Mouse (Mus musculus): Measurements from ENCODE around the gene Erf. TPM values are rescaled to one million over a fixed set of nuclear protein-coding genes. Genes with fewer than 3 reads are reported as not detected.

Gene Erf
- polyA plus RNA-seq, 1 experiment from 2014 or later: 28.6 TPM

DNA sequence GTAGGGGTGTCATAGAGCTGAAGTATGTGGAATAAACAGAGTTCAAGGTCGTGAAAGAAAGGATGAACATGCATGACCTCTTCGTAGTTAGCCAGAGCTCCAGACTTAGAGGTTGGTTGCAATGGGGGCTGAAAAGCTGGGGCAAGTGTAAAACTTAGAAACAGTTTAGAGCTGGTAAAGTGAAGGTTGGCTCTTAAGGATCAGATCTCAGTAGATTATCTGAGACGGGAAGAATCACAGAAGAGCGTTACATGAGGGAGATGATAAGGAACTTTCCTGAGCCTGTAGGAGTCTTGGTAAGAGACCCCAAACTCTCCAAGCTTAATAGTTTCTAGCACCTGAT is 27.4 kb upstream of the Erf start:
- Histone ChIP-seq H3K4me3 (ENCODE audit: low read depth, low read length) (peak overlapping the region; percentile 56), H3K9ac (ENCODE audit: low read length) (peak overlapping the region; percentile 18; the same call in 1 of the 2 replicates), H3K27ac (replicated peaks; ENCODE audit: low read depth, low read length) (peak overlapping the region; percentile 97), H3K9me3 (ENCODE audit: control insufficient read depth, low read length) (no peaks in the 10 kb centered on the region), H3K27me3 (ENCODE audit: control insufficient read depth, insufficient read depth, low read length) (no peaks in the 10 kb centered on the region), H3K4me2 (ENCODE audit: low read depth, severe bottlenecking) (peak overlapping the region; percentile 88), H3K36me3 (ENCODE audit: control insufficient read depth, insufficient read depth, low read length) (peaks cover 2% of the 10 kb centered on the region; the same call in 1 of the 2 replicates), H3K4me1 (ENCODE audit: control insufficient read depth, insufficient read depth, low read length) (peaks cover 33% of the 10 kb centered on the region)
- 15% methylated on average over 4 of the region's 4 CpGs for WGBS
- no peak for ATAC-seq (ENCODE audit: insufficient number of reproducible peaks, low FRiP score, low TSS enrichment, low read depth)
- no peak for DNase-seq (ENCODE audit: low spot score)

DNA sequence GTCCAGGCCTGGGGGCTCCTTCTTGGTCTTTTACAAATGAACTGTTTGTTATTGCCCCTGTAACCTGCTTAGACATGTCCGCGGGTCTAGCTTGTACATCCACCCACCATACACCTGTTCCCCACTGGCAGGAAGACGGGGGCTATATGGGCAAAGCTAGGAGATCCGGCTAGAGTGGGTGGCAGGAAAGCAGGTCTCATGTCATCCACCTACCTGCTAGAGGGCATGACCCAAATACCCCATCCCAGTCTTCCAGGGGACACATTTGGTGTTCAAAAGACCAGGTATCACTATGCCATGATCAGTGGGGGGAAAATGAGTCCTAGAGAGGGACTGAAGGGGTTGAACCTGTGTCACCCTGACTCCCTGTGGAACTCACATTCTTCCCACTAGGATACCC is 26.8 kb upstream of the Erf start:
- Histone ChIP-seq H3K9me3 (ENCODE audit: control insufficient read depth, low read length) (no peaks in the 10 kb centered on the region), H3K36me3 (ENCODE audit: control insufficient read depth, insufficient read depth, low read length) (peaks cover 6% of the 10 kb centered on the region), H3K27me3 (ENCODE audit: control insufficient read depth, insufficient read depth, low read length) (no peaks in the 10 kb centered on the region), H3K4me2 (ENCODE audit: low read depth, severe bottlenecking) (peak overlapping the region; percentile 88), H3K27ac (replicated peaks; ENCODE audit: low read depth, low read length) (no peak overlapping the region), H3K4me1 (ENCODE audit: control insufficient read depth, insufficient read depth, low read length) (peaks cover 33% of the 10 kb centered on the region), H3K4me3 (ENCODE audit: low read depth, low read length) (peak overlapping the region; percentile 56; the same call in 1 of the 2 replicates), H3K9ac (ENCODE audit: low read length) (no peak overlapping the region)
- 89% methylated on average over 4 of the region's 4 CpGs for WGBS
- ATAC-seq (ENCODE audit: insufficient number of reproducible peaks, low FRiP score, low TSS enrichment, low read depth) (no peak), DNase-seq (ENCODE audit: low spot score) (no peak)

DNA sequence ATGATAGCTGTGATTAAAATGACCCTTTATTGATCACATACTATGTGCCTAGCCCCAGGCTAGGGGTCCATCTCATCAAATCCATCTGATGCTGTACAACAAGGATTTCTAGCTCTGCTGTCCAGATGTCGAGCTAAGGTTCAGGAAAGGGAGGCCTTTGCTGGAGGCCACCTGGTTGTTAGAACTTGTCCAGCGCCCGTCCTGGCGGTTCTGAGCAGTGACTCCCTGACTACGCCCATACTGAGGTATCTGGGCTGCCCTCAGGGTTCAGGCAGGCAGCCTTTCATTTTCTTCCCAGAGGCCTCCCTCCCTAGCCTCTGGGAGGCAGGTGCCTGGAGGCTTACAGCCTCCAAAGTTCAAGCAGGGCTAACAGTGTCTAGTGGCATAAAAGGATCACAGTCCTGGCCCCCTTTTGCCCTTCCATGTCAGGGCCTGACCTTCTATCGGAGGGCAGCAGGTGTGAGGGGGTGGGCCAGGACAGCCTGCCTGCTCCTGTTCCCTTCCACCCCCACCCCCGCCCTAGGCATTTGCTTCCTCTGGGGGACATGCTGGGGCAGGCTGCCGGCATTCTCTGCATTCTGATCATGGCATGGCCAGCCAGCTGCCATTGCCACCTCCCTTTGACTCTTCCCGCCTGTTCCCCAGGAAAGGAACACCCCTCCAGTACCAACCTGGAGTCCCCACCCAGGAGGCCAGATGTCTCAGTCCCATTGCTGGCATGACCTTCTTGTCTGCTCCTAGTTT is 25.2 kb upstream of the Erf start:
- Histone ChIP-seq H3K4me3 (ENCODE audit: low read depth, low read length) (no peak overlapping the region), H3K4me1 (ENCODE audit: control insufficient read depth, insufficient read depth, low read length) (peaks cover 25% of the 10 kb centered on the region), H3K27me3 (ENCODE audit: control insufficient read depth, insufficient read depth, low read length) (no peaks in the 10 kb centered on the region), H3K27ac (replicated peaks; ENCODE audit: low read depth, low read length) (no peak overlapping the region), H3K4me2 (ENCODE audit: low read depth, severe bottlenecking) (no peak overlapping the region), H3K9me3 (ENCODE audit: control insufficient read depth, low read length) (no peaks in the 10 kb centered on the region), H3K9ac (ENCODE audit: low read length) (peak overlapping the region; percentile 45), H3K36me3 (ENCODE audit: control insufficient read depth, insufficient read depth, low read length) (peaks cover 14% of the 10 kb centered on the region)
- ATAC-seq (ENCODE audit: insufficient number of reproducible peaks, low FRiP score, low TSS enrichment, low read depth) (no peak), DNase-seq (ENCODE audit: low spot score) (no peak)
- 37% methylated on average over 9 of the region's 9 CpGs for WGBS

DNA sequence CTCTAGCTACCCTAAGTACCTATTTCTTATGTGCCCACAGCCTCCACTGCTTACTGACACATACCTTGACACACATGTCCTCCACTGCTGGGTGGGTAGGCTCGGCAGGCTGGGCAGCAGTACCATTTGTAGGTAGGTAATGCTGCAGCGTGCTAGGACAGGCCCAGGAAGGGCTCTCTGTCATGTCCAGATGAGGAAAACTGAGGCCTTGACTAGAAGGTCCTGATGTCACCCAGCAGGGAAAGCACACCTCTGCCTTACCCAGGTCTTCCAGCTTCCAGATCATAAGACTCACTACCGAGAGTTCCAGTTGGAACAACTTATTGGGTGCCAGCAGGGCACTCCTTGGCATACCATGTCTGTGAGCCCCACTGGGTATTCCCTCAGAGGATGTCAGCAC is 24.4 kb upstream of the Erf start:
- ATAC-seq (ENCODE audit: insufficient number of reproducible peaks, low FRiP score, low TSS enrichment, low read depth): no peak
- Histone ChIP-seq H3K4me1 (ENCODE audit: control insufficient read depth, insufficient read depth, low read length) (peaks cover 18% of the 10 kb centered on the region), H3K4me3 (ENCODE audit: low read depth, low read length) (no peak overlapping the region), H3K36me3 (ENCODE audit: control insufficient read depth, insufficient read depth, low read length) (peaks cover 14% of the 10 kb centered on the region), H3K27ac (replicated peaks; ENCODE audit: low read depth, low read length) (no peak overlapping the region), H3K9ac (ENCODE audit: low read length) (no peak overlapping the region; the same call in 1 of the 2 replicates), H3K4me2 (ENCODE audit: low read depth, severe bottlenecking) (no peak overlapping the region), H3K27me3 (ENCODE audit: control insufficient read depth, insufficient read depth, low read length) (no peaks in the 10 kb centered on the region), H3K9me3 (ENCODE audit: control insufficient read depth, low read length) (no peaks in the 10 kb centered on the region)
- WGBS: 85% methylated on average over 3 of the region's 3 CpGs
- DNase-seq (ENCODE audit: low spot score): no peak

DNA sequence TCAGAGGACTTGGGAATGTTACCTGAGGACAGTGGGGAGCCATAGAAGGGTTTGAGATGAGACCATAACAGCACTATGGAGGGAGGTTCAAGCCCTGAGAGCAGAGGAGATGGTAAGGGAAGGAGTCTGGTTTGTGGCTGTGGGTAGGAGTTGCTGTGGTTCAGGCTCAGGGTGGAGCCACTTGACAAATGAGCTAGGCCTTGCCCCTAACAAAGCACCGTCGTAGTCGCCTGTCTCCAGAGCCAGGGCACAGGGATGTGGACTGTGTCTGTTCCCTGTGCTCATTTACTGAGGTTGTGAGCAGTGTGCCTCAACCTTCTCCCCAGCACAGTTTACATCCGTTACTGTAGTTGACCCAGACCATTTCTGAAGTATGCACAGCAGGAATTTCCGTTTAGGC is 24.0 kb upstream of the Erf start:
- Histone ChIP-seq H3K27me3 (ENCODE audit: control insufficient read depth, insufficient read depth, low read length) (no peaks in the 10 kb centered on the region), H3K4me2 (ENCODE audit: low read depth, severe bottlenecking) (no peak overlapping the region), H3K27ac (replicated peaks; ENCODE audit: low read depth, low read length) (peak overlapping the region; percentile 30; the same call in 1 of the 2 replicates), H3K4me1 (ENCODE audit: control insufficient read depth, insufficient read depth, low read length) (peaks cover 16% of the 10 kb centered on the region), H3K9ac (ENCODE audit: low read length) (no peak overlapping the region; the same call in 1 of the 2 replicates), H3K4me3 (ENCODE audit: low read depth, low read length) (no peak overlapping the region), H3K9me3 (ENCODE audit: control insufficient read depth, low read length) (no peaks in the 10 kb centered on the region), H3K36me3 (ENCODE audit: control insufficient read depth, insufficient read depth, low read length) (peaks cover 14% of the 10 kb centered on the region)
- DNase-seq (ENCODE audit: low spot score): no peak
- no peak for ATAC-seq (ENCODE audit: insufficient number of reproducible peaks, low FRiP score, low TSS enrichment, low read depth)
- 38% methylated on average over 5 of the region's 5 CpGs for WGBS

DNA sequence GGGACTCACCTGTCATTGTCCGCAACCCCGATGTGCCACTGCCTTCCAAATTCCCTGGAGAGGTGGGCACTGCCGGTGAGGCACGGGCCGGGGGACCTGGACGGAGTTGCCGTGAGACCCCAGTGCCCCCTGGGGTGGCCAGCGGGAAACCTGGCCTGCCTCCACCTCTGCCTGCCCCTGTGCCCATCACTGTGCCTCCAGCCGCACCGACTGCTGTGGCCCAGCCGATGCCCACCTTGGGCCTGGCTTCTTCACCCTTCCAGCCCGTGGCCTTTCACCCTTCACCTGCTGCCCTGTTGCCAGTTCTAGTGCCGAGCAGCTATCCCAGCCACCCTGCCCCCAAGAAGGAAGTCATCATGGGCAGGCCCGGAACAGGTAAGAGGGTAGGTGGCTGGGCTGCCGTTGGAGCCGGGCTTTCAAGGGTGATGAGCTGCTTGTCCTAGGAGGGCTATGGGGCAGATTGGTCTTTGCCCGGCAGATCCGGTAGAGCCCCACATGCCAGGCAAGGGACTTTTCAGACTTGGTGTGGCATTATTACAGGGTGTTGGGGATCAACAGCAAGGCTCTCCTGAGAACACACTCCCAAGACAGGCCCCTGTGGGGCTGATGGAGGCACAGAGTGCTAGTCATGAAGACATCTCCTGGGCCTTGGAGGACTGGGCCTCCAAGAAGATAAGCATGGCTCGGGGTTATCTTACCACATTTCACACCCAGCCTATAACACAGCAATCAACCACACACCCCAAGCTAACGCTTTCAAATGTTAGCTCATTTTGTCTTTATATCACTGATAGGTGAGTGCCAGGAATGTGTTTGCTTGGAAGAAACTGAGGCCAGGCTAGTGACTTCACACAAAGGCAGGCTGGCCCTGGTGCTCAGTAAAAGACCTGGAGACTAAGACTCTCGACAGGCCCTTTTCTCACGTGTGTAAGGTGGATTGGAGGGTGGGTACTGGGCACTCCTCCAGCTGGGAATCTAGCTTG is 23.0 kb upstream of the Erf start:
- Histone ChIP-seq H3K9me3 (ENCODE audit: control insufficient read depth, low read length) (no peaks in the 10 kb centered on the region), H3K27me3 (ENCODE audit: control insufficient read depth, insufficient read depth, low read length) (no peaks in the 10 kb centered on the region), H3K27ac (replicated peaks; ENCODE audit: low read depth, low read length) (no peak overlapping the region), H3K4me3 (ENCODE audit: low read depth, low read length) (no peak overlapping the region), H3K9ac (ENCODE audit: low read length) (no peak overlapping the region), H3K36me3 (ENCODE audit: control insufficient read depth, insufficient read depth, low read length) (peaks cover 14% of the 10 kb centered on the region), H3K4me2 (ENCODE audit: low read depth, severe bottlenecking) (no peak overlapping the region), H3K4me1 (ENCODE audit: control insufficient read depth, insufficient read depth, low read length) (peaks cover 22% of the 10 kb centered on the region)
- DNase-seq (ENCODE audit: low spot score) (no peak), ATAC-seq (ENCODE audit: insufficient number of reproducible peaks, low FRiP score, low TSS enrichment, low read depth) (no peak)
- WGBS: 90% methylated on average over 22 of the region's 22 CpGs

DNA sequence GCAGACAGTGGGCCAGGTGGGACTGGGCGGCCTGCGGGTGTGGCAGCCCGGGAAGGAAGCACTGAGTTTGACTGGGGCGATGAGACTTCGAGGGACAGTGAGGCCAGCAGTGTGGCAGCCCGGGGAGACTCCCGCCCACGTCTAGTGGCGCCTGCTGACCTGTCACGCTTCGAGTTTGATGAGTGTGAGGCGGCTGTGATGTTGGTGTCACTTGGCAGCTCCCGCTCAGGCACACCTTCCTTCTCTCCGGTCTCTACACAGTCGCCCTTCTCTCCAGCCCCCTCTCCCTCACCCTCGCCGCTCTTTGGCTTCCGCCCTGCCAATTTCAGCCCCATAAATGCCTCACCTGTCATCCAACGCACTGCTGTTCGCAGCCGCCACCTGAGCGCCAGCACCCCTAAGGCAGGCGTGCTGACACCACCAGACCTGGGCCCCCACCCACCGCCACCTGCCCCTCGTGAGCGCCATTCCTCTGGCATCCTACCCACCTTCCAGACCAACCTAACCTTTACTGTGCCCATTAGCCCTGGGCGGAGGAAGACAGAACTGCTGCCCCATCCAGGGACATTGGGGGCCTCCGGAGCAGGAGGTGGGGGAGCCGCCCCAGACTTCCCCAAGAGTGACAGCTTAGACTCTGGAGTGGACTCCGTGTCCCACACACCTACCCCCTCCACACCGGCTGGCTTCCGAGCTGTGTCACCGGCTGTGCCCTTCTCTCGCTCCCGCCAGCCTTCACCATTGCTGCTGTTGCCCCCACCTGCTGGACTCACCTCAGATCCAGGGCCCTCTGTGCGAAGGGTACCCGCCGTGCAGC is 22.1 kb upstream of the Erf start:
- no peak overlapping the region for H3K4me3 ChIP-seq (ENCODE audit: low read depth, low read length)
- H3K9ac ChIP-seq (ENCODE audit: low read length): no peak overlapping the region
- no peaks in the 10 kb centered on the region for H3K9me3 ChIP-seq (ENCODE audit: control insufficient read depth, low read length)
- no peaks in the 10 kb centered on the region for H3K27me3 ChIP-seq (ENCODE audit: control insufficient read depth, insufficient read depth, low read length)
- H3K36me3 ChIP-seq (ENCODE audit: control insufficient read depth, insufficient read depth, low read length): peaks cover 14% of the 10 kb centered on the region
- no peak for DNase-seq (ENCODE audit: low spot score)
- H3K4me1 ChIP-seq (ENCODE audit: control insufficient read depth, insufficient read depth, low read length): peaks cover 19% of the 10 kb centered on the region
- ATAC-seq (ENCODE audit: insufficient number of reproducible peaks, low FRiP score, low TSS enrichment, low read depth): no peak
- H3K27ac ChIP-seq (replicated peaks; ENCODE audit: low read depth, low read length): no peak overlapping the region
- no peak overlapping the region for H3K4me2 ChIP-seq (ENCODE audit: low read depth, severe bottlenecking)
- WGBS: 86% methylated on average over 38 of the region's 38 CpGs
